Mouse (Mus musculus) lung, adult 2 months (tissue): ENCODE data around the gene Calm5. TPM values are rescaled to one million over a fixed set of nuclear protein-coding genes. Genes with fewer than 3 reads are reported as not detected.
A peak's percentile ranks its signal among the peaks of the same experiment; 100 is the strongest.
"Not testable (repeated sequence)": the region's sequence is repeated elsewhere in the genome, so short reads cannot be mapped to it uniquely, and the experiment has no call there.

ENCODE experiments used
- DNase-seq: peaks from one replicate; pipeline ENCODE4 v3.0.0; 2022
- H3K4me1 ChIP-seq: fragments of 200-500 bp; 2 replicates; pipeline ENCODE4 v1.6.1; 2011; ENCODE audit warnings: low read length; ENCODE audit not compliant: control insufficient read depth, insufficient read depth
- H3K4me3 ChIP-seq: fragments of 200-500 bp; replicated peaks from 2 replicates; pipeline ENCODE3; 2011; ENCODE audit warnings: low read depth, mild to moderate bottlenecking, control low read depth, low read length; ENCODE audit errors: extremely low read depth
- CTCF ChIP-seq: fragments of 200-500 bp; IDR thresholded peaks from 2 replicates; pipeline ENCODE4 v1.5.1; 2011; ENCODE audit warnings: mild to moderate bottlenecking, low read length, control low read depth; ENCODE audit not compliant: insufficient read depth
- POLR2A ChIP-seq: fragments of 200-500 bp; IDR thresholded peaks from 2 replicates; pipeline ENCODE4 v1.6.1; 2011; ENCODE audit warnings: low read depth, mild to moderate bottlenecking, control low read depth, low read length, borderline replicate concordance; ENCODE audit errors: extremely low read depth
- WGBS: fragments of 180-500 bp; shearing (Covaris S2); methylation state at CpG from one replicate; pipeline ENCODE4 v1.1.7; 2018; 5-methylcytosine and 5-hydroxymethylcytosine counted together
- polyA plus RNA-seq: library from polyadenylated mRNA; depleted of rRNA; stranded (reverse); fragments of >200 nt; gene quantifications from 2 replicates; pipeline ENCODE4 v1.2.3, GENCODE M21; 2012

The Calm5 gene
- polyA plus RNA-seq, 1 experiment = not detected

DNA sequence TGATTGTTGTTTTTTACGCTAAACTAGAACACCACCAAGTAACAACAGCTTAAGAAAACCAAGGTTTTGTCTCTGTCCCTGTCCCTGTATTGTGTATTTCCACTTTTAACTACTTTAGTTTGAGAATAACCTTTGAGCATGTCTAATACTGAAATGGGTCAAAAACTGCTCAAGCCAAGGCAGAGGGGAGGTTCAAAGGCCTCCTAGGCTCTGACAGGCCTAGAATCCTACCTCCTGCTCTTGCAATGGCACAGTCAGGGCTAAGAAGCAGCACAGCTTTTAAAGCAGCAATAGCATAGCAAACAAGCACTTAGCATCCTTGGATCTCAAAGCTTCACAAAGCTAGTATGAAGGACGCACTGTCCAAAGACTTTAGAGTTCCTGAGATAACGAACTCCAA, 35.1 kb downstream of the Calm5 start:
- no peak overlapping the region for H3K4me3 ChIP-seq
- WGBS = 81% methylated on average over 3 of the region's 3 CpGs
- no peak for TF ChIP-seq CTCF
- TF ChIP-seq POLR2A = no peak
- no peak for DNase-seq
- H3K4me1 ChIP-seq = peaks cover 3% of the 10 kb centered on the region; the same call in 1 of the 2 replicates

DNA sequence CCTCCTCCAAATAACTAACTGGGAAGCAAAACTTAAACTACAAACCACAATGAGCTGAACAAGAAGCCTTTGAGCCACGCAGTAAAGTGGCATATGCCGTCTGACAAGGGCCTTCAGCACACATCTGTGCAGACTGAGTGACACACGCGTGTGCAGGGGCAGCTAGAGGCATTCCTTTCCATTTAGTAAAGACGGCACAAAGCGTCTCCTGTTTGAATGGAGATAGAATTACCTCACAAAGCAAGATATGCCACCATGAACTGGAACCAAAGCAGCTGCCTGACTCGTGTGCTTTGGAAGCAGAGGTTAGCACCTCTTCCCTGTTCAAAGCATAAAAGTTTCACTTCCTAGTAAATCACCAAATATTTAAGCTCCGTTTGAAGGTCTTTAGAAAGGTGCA, 36.1 kb downstream of the Calm5 start:
- H3K4me3 ChIP-seq = peak overlapping the region; percentile 41
- WGBS = 49% methylated on average over 8 of the region's 8 CpGs
- DNase-seq = no peak
- TF ChIP-seq POLR2A = no peak
- no peak for TF ChIP-seq CTCF
- H3K4me1 ChIP-seq = peaks cover 3% of the 10 kb centered on the region; the same call in 1 of the 2 replicates

DNA sequence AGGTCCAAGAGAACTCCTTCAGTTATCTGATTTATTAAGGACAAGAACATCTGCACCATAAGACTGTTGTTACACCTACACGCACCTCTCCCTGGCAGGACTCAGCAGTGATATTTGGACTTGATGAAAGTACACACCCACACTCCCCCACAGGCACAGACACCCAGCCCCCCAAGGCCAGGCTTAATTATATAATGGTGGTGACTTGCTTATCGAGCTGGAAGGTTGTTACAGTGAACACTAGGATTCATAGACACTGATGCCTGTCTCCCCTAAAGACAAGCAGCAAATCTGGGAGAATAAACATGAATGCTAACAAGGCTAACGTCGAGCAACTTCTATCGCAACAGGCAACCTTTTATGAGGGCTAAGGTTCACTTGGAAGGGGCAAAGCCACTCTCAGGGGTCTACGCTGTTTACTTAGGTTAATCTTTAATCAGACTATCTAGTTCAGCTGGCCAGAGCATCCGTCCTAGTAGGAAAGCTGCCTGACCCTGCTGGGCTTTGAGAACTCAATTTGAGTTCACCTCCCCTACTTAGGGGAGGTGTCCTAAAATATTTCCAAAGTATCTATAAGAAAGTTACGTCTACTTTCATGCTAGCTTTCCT, 37.6 kb downstream of the Calm5 start:
- 42% methylated on average over 8 of the region's 8 CpGs for WGBS
- Histone ChIP-seq H3K4me3 (peak overlapping the region; percentile 55), H3K4me1 (peaks cover 6% of the 10 kb centered on the region)
- TF ChIP-seq CTCF (no peak), POLR2A (no peak)
- DNase-seq = peak; percentile 25

- WGBS = 8% methylated on average over 7 of the region's 7 CpGs
- Histone ChIP-seq H3K4me1 (peaks cover 6% of the 10 kb centered on the region), H3K4me3 (peak overlapping the region; percentile 71)
- TF ChIP-seq CTCF = no peak
- TF ChIP-seq POLR2A = no peak
- no peak for DNase-seq
These were observed 38.6 kb downstream of the Calm5 start for GRCm38 (mm10) chr13:3892601-3893000.

DNA sequence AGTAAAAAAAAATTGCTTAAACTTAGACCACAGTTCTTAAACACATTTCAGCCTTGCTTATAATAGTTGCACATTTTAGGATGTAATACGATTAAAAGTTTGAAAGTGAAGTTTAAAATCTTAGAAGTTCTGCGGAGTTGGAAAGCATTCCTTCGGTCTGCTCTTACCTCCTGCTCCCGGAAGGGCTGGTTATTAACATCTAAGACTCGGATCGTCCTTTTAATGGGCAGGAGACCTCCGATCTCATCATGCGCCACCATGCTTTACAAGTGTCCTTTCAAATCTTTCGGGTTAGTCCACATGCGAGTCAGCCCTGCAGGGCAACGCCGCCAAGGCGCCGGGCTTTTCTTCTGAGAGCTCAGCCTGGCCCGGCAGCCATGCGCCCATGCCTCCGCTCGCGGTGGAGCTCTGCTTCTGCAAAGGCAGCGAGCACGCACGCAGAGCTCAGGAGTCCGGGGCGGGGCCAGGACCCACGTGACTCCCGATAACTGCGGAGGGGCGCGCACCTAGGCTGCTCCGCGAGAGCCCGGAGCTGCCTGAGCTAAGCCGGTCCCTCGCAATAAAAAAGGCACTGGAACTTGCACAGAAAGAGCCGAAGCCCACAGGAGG, 39.3 kb downstream of the Calm5 start:
- peak; percentile 96 for DNase-seq
- Histone ChIP-seq H3K4me1 (peaks cover 6% of the 10 kb centered on the region), H3K4me3 (peak overlapping the region; percentile 71)
- TF ChIP-seq CTCF (no peak), POLR2A (peak; percentile 97)
- WGBS = under 1% methylated on average over 35 of the region's 35 CpGs

GRCm38 (mm10) chr13:3894549-3894948, 40.6 kb downstream of the Calm5 start:
- DNase-seq = no peak
- WGBS = 84% methylated on average over 8 of the region's 8 CpGs
- Histone ChIP-seq H3K4me3 (no peak overlapping the region), H3K4me1 (peaks cover 6% of the 10 kb centered on the region)
- TF ChIP-seq POLR2A (no peak), CTCF (no peak)

GRCm38 (mm10) chr13:3895397-3895980, 41.5 kb downstream of the Calm5 start:
- DNase-seq = no peak
- no peak for TF ChIP-seq CTCF
- no peak for TF ChIP-seq POLR2A
- Histone ChIP-seq H3K4me3 (no peak overlapping the region), H3K4me1 (peaks cover 6% of the 10 kb centered on the region)
- WGBS = 56% methylated on average over 8 of the region's 8 CpGs

GRCm38 (mm10) chr13:3896032-3896431, 42.1 kb downstream of the Calm5 start:
- TF ChIP-seq POLR2A (no peak), CTCF (no peak)
- H3K4me1 ChIP-seq = peaks cover 6% of the 10 kb centered on the region
- no peak for DNase-seq
- WGBS = 58% methylated on average over 6 of the region's 6 CpGs
- H3K4me3 ChIP-seq = no peak overlapping the region

DNA sequence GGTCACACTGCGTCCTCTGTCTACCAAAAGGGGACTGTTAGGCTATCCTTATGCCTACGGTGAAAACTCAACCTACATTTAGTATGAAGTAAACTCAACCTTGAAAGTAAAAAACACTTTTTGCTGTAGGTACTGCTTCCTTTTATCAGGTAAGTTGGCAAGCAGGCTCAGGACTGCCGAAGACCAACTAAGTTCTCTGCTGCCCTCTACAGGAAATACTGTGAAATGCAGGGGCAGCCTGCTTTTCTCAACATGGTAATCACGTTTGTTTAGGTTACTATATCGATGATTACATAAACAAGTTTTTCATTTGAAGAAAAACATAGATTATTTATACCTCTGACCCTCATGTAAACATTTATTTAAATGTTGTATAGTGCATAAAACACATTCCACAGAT, 42.9 kb downstream of the Calm5 start:
- TF ChIP-seq POLR2A (no peak), CTCF (peak; percentile 75)
- no peak overlapping the region for H3K4me3 ChIP-seq
- WGBS = 19% methylated on average over 5 of the region's 5 CpGs
- H3K4me1 ChIP-seq = peaks cover 2% of the 10 kb centered on the region
- DNase-seq = peak; percentile 52

GRCm38 (mm10) chr13:3898202-3898601, 44.2 kb downstream of the Calm5 start:
- not testable (repeated sequence) for H3K4me3 ChIP-seq, DNase-seq, H3K4me1 ChIP-seq
- 94% methylated on average over 5 of the region's 5 CpGs for WGBS
